Mouse (Mus musculus): ENCODE results near the gene Lingo3.

Gene Lingo3

GRCm38 (mm10) chr10:80799070-80799566 is 44.7 kb downstream of the Lingo3 start:
- DNase-seq (ENCODE audit: low read depth, low spot score): peak; percentile 67

GRCm38 (mm10) chr10:80798150-80799006 is 45.5 kb downstream of the Lingo3 start, which contains the start of the genes Sf3a2 and Plekhj1:
TSS of gene Sf3a2 (plus strand) at chr10:80798198.
TSS of gene Plekhj1 (minus strand) at chr10:80798626.
- DNase-seq (ENCODE audit: low read depth, low spot score): peak; percentile 95

- peak; percentile 44 for DNase-seq (ENCODE audit: low read depth, low spot score)
Observed at GRCm38 (mm10) chr10:80797186-80798149, 46.4 kb downstream of the Lingo3 start.

- no peak for DNase-seq (ENCODE audit: low read depth, low spot score)
Observed at GRCm38 (mm10) chr10:80796307-80796848, 47.5 kb downstream of the Lingo3 start.

- DNase-seq (ENCODE audit: low read depth, low spot score): no peak
Observed at GRCm38 (mm10) chr10:80794750-80795149, 49.1 kb downstream of the Lingo3 start.

GRCm38 (mm10) chr10:80793803-80794202 is 50.0 kb downstream of the Lingo3 start:
- no peak for DNase-seq (ENCODE audit: low read depth, low spot score)

DNA sequence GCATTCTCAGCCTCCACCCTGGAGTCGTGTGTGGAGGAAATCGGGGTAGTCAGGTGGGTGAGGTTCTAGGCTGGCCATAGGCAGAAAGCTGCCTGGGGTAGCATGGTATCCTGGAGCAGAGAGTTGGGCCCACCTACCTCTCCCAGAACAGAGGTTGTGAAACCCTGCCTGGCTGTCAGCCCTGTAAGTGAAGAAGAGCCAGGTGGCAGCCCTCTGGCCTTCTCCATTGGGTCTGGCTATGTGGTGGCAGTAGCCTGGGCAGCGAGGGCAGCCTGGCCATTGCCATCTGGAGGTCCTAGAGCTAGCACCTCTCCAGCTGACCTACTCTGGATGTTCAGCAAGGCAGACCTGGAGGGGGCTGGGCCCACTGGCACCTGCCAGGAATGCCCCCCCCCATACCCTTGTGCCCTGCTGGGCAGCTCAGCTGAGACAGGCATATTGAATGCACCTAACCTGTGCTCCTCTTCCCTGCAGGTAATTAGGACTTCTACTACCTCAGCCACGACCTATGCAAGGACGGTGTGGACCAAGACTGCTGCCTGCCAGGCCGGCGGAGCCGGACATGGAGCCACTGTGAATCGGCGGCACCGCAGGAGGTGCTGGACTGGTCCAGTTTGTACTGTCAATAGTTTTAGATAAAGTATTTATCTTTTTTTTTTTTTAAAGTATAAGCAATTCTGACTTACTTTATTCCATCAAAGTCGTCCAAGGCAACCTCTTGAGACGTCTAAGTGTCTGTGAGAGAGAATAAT is 50.6 kb downstream of the Lingo3 start:
- DNase-seq (ENCODE audit: low read depth, low spot score): no peak

GRCm38 (mm10) chr10:80792175-80793032 is 51.4 kb downstream of the Lingo3 start:
- no peak for DNase-seq (ENCODE audit: low read depth, low spot score)

GRCm38 (mm10) chr10:80791476-80792174 is 52.2 kb downstream of the Lingo3 start:
- DNase-seq (ENCODE audit: low read depth, low spot score): no peak

DNA sequence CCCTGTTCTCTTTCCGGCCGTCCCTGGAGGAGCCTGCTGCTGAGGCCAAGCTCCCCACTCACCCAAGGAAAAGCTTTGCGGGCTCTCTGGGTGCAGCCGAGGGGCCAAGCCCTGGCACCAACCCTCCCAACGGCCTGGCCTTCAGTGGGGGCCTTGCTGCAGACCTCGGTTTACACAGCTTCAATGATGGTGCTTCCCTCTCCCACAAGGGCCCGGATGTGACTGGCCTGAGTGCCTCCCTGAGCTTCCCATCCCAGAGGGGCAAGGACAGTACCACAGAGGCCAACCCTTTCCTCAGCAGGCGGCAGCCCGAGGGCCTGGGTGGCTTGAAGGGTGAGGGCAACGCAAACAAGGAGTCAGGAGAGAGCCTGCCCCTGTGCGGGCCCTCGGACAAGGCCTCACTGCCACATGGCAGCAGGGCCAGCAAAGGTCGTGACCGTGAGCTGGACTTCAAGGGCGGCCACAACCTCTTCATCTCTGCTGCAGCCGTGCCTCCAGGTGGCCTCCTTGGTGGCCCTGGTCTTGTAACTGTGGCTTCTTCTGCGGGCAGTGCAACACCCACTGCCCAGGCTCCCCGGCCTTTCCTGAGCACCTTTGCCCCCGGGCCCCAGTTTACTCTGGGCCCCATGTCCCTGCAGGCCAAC is 53.0 kb downstream of the Lingo3 start:
- DNase-seq (ENCODE audit: low read depth, low spot score): no peak

DNA sequence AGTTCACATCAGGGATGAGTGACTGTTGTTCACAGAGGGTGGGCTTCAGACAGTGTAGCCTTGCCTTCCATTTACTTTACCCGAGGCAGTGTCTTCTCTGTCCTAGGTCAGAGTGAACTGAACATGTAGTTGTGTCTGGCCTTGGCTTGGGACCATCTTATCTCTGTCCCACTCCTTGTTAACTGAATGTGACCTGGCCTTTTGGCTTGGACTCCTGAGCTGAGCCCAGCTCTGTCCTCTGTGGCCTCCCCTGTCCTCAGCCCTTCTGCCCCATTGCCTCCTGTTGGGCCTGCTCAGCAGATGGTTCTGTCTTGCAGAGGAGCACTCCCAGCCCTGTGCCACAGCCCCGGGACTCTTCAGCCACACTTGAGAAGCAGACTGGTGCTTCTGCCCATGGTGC is 56.3 kb downstream of the Lingo3 start:
- DNase-seq (ENCODE audit: low read depth, low spot score): no peak

GRCm38 (mm10) chr10:80785963-80786362 is 57.9 kb downstream of the Lingo3 start:
- no peak for DNase-seq (ENCODE audit: low read depth, low spot score)

DNA sequence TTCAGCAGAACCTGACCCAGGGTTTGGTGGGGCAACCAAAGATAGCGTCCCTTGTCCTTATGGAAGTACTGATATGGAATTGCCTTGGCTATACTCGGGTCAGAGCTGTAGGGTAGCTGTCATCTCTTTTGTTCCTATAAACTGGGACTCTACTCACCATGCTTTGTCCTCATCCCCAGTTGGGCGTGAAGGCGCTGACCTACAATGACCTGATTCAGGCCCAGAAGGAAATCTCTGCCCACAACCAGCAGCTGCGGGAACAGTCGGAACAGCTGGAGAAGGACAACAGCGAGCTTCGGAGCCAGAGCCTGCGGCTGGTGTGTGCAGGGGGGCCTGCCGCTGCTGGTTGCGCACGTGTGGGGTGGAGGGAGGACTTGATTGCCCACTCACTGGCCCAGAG is 59.0 kb downstream of the Lingo3 start:
- no peak for DNase-seq (ENCODE audit: low read depth, low spot score)

DNA sequence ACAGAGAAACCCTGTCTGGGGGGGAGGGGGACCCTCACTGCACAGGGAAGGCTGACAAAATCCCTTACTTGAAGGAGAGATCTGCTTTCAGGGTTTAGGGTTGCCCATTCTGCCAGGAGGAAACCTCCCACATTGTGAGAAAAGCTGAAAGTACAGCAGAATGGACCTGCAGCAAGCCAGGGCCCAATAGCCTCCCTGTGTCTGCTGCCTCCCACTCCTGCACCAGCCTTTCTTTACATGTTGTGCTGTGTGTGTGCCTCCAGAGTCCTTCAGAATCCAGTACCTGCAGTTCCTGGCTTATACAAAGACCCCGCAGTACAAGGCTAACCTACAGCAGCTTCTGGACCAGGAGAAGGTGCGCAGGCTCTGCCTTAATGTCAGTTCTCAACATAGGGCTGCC is 59.5 kb downstream of the Lingo3 start:
- DNase-seq (ENCODE audit: low read depth, low spot score): no peak
